Mouse (Mus musculus) midbrain, embryonic 14.5 days (tissue): ENCODE data around the gene Mrpl23. TPM values are rescaled to one million over a fixed set of nuclear protein-coding genes. Genes with fewer than 3 reads are reported as not detected.
A peak's percentile ranks its signal among the peaks of the same experiment; 100 is the strongest.

ENCODE experiments used
- ATAC-seq: fragments of 200-750 bp; cut with Nextera tagmentation; 2 replicates; pipeline ENCODE4 v1.8.0; 2017; ENCODE audit warnings: moderate number of reproducible peaks, moderate library complexity; ENCODE audit not compliant: low FRiP score, low TSS enrichment
- DNase-seq: peaks from one replicate; pipeline ENCODE4 v3.0.0-alpha.2; 2015
- H3K27ac ChIP-seq: fragments of 300-500 bp; sonication (generic); replicated peaks from 2 replicates; pipeline ENCODE4 v1.5.1; 2014; ENCODE audit warnings: mild to moderate bottlenecking, low read depth, low read length, moderate library complexity
- H3K27me3 ChIP-seq: fragments of 300-500 bp; sonication (generic); 2 replicates; pipeline ENCODE4 v1.6.1; 2014; ENCODE audit warnings: low read length, control low read depth, mixed read lengths; ENCODE audit not compliant: control insufficient read depth, insufficient read depth
- H3K36me3 ChIP-seq: fragments of 300-500 bp; sonication (generic); 2 replicates; pipeline ENCODE4 v1.6.1; 2014; ENCODE audit warnings: low read length, control low read depth; ENCODE audit not compliant: control insufficient read depth, insufficient read depth
- H3K4me1 ChIP-seq: fragments of 300-500 bp; sonication (generic); 2 replicates; pipeline ENCODE4 v1.6.1; 2014; ENCODE audit warnings: mild to moderate bottlenecking, antibody characterized with exemption, low read length, control low read depth; ENCODE audit not compliant: control insufficient read depth, insufficient read depth
- H3K4me2 ChIP-seq: fragments of 300-500 bp; sonication (generic); 2 replicates; pipeline ENCODE4 v1.6.1; 2014; ENCODE audit warnings: mild to moderate bottlenecking, low read length, moderate library complexity
- H3K4me3 ChIP-seq: fragments of 300-500 bp; sonication (generic); replicated peaks from 2 replicates; pipeline ENCODE4 v1.5.1; 2014; ENCODE audit warnings: low read depth, low read length
- H3K9ac ChIP-seq: fragments of 300-500 bp; sonication (generic); replicated peaks from 2 replicates; pipeline ENCODE4 v1.6.1; 2014; ENCODE audit warnings: mild to moderate bottlenecking, low read length, moderate library complexity
- H3K9me3 ChIP-seq: fragments of 300-500 bp; sonication (generic); 2 replicates; pipeline ENCODE4 v1.6.1; 2016; ENCODE audit warnings: low read length, control low read depth, mixed read lengths; ENCODE audit not compliant: control insufficient read depth
- WGBS: fragments of 180-500 bp; shearing (Covaris S2); extraction: QIAGEN DNeasy Blood & Tissue Kit; methylation state at CpG from one replicate; pipeline ENCODE4 v1.1.7; 2014; 5-methylcytosine and 5-hydroxymethylcytosine counted together
- polyA plus RNA-seq: library from polyadenylated mRNA; unstranded; fragments of >200 nt; fragmentation: Nextera tagmentation; extraction: Ambion mirVana; gene quantifications from 2 replicates; pipeline ENCODE4 v1.2.1, GENCODE M21; 2014

The Mrpl23 gene
- polyA plus RNA-seq, 1 experiment from 2014 or later = 11.9 TPM

DNA sequence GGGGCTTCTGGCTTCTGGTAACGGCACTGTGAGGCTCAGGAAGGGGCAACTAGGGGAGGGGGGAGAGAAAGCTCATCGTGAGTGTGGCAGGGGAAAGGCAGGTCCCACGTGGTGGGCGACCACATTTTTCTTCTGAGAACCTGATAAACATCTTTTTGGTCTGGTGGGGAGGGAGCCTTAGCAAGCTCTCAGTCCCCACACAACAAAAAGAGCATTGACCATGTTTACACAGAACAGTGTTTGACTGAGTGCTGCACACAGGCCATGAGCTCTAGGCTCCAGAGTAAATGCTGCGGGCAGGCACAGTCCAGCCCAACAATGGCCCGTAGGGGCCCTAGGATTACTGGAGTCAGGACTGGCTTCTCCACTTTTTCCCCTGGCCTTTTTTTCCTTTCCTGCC is 6.3 kb downstream of the Mrpl23 start:
- Histone ChIP-seq H3K9me3 (no peaks in the 10 kb centered on the region), H3K9ac (no peak overlapping the region), H3K4me3 (no peak overlapping the region), H3K4me1 (peaks cover 17% of the 10 kb centered on the region), H3K4me2 (no peak overlapping the region), H3K27ac (no peak overlapping the region), H3K27me3 (no peaks in the 10 kb centered on the region), H3K36me3 (peaks cover 11% of the 10 kb centered on the region; the same call in 1 of the 2 replicates)
- ATAC-seq (no peak), DNase-seq (no peak)
- 29% methylated on average over 6 of the region's 6 CpGs for WGBS

DNA sequence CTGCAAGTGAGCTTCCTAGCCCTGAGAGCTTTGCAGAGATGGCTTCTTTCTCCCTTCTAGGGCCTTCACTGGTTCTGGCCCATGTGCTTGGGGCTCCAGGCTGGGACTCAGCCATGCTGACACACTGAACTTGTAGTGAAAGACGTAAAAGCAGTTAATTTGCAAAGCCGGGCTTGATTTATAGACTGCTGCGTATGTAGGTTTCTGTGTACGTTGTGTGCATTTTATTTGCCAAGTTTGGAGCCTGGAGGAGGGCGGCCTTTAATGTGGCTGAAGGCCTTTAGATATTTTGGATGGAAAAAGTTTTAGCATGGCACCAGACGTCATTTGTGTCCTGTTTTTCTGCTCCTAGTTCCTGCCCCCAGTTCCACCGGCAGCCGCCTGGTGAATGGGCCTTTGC is 7.3 kb downstream of the Mrpl23 start:
- peaks cover 11% of the 10 kb centered on the region; the same call in 1 of the 2 replicates for H3K36me3 ChIP-seq
- no peaks in the 10 kb centered on the region for H3K9me3 ChIP-seq
- WGBS = 66% methylated on average over 8 of the region's 8 CpGs
- H3K4me3 ChIP-seq = no peak overlapping the region
- no peak overlapping the region for H3K4me2 ChIP-seq
- ATAC-seq = no peak
- H3K27ac ChIP-seq = no peak overlapping the region
- H3K9ac ChIP-seq = no peak overlapping the region
- peaks cover 12% of the 10 kb centered on the region for H3K4me1 ChIP-seq
- no peak for DNase-seq
- no peaks in the 10 kb centered on the region for H3K27me3 ChIP-seq

DNA sequence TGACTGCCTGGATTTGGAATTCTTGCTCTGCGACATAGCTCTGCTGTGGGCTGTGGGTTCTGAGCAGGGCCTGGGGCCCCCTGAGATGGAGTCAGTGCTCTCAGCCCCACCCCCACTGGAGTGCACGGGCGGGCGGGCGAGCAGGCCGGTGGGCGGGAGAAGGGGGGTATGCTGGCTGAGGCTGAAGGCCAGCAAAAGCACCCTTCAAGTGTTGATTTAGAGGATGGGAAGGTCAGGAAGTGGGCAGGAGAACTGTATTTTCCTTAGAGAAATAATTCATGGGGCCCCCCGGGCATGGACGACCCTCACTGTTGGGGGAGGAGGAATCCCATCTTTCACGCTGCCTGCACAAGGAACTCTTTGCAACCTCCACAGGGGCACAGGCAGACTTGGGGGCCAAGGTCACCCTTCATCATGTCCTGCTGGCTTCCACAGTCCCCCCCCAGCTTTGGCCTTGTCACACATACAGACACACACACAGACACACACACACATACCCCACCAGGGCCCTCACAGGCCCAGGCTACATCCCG is 10.4 kb downstream of the Mrpl23 start:
- Histone ChIP-seq H3K27ac (no peak overlapping the region), H3K36me3 (peaks cover 8% of the 10 kb centered on the region; the same call in 1 of the 2 replicates), H3K9me3 (no peaks in the 10 kb centered on the region), H3K4me1 (peaks cover 12% of the 10 kb centered on the region), H3K9ac (peak overlapping the region; percentile 29; the same call in 1 of the 2 replicates), H3K4me2 (no peak overlapping the region), H3K27me3 (no peaks in the 10 kb centered on the region), H3K4me3 (no peak overlapping the region)
- ATAC-seq = no peak
- DNase-seq = no peak
- WGBS = 18% methylated on average over 11 of the region's 11 CpGs

DNA sequence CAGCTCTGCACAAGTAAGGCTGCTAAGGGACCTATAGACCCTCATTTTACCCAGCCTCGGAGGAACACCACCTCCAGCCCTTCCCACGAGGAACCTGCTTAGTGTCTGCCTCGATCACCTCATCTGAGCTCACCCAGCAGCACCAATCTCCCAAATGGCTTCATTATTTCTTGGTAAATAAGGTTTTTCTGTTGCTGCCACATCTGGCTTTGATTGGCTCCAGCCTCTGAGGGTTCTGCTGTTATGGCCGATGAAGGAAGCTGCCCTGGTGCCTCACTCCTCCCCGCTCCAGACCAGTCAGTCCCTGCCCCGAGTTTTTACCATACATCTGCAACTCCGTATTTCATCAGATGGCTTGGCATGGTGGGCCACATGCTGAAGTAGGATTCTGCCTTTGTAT is 13.5 kb downstream of the Mrpl23 start:
- Histone ChIP-seq H3K9ac (no peak overlapping the region), H3K27ac (no peak overlapping the region), H3K36me3 (peaks cover 3% of the 10 kb centered on the region; the same call in 1 of the 2 replicates), H3K9me3 (no peaks in the 10 kb centered on the region), H3K4me1 (peaks cover 13% of the 10 kb centered on the region), H3K4me3 (no peak overlapping the region), H3K27me3 (no peaks in the 10 kb centered on the region), H3K4me2 (no peak overlapping the region)
- no peak for ATAC-seq
- no peak for DNase-seq
- 86% methylated on average over 7 of the region's 7 CpGs for WGBS

DNA sequence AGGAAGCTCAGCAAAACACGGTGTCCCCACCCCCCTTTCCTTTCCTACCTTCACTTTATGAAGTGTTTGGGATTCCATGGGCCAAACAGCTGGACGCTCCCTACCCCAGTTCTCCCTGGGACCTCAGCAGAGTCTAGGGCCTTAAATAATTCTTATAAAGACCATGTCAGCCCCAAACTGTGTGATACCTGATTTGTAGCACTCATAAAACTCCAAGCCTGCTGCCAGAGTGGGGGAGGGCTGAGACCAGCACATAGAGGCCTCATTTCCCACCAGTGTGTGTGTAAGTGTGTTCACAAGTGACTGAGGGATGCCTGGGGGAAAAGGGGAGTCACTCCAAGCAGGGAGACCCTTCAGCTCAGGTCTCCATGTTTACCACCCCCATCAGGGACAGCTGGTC is 15.4 kb downstream of the Mrpl23 start:
- Histone ChIP-seq H3K27ac (no peak overlapping the region), H3K9ac (no peak overlapping the region), H3K4me3 (no peak overlapping the region), H3K36me3 (no peaks in the 10 kb centered on the region), H3K4me2 (no peak overlapping the region), H3K4me1 (peaks cover 9% of the 10 kb centered on the region), H3K27me3 (no peaks in the 10 kb centered on the region), H3K9me3 (no peaks in the 10 kb centered on the region)
- DNase-seq (no peak), ATAC-seq (no peak)
- 76% methylated on average over 2 of the region's 2 CpGs for WGBS

DNA sequence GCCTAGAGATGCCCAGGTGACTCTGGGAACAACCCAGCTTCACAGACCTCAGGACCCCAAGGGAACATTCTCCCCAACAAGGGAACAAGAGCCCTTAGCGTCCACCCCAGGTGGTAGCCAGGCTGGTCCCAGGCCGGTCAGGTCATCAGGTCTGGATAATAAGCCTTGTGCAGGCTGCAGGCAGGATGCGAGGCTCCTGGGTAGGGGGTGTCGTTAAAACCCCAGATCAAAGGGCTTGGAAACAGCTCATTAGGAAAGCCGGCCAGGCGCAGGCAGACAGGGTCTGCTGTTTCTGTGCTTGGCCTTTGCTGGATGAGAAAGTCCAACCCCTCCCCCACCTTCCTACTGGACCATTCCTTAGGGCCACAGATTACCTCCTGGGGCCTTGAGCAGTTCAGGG is 16.2 kb downstream of the Mrpl23 start:
- ATAC-seq (no peak), DNase-seq (no peak)
- WGBS = 16% methylated on average over 6 of the region's 6 CpGs
- Histone ChIP-seq H3K4me2 (no peak overlapping the region), H3K9me3 (no peaks in the 10 kb centered on the region), H3K9ac (no peak overlapping the region), H3K4me1 (peaks cover 11% of the 10 kb centered on the region; the same call in 1 of the 2 replicates), H3K27me3 (no peaks in the 10 kb centered on the region), H3K27ac (no peak overlapping the region), H3K36me3 (no peaks in the 10 kb centered on the region), H3K4me3 (no peak overlapping the region)

DNA sequence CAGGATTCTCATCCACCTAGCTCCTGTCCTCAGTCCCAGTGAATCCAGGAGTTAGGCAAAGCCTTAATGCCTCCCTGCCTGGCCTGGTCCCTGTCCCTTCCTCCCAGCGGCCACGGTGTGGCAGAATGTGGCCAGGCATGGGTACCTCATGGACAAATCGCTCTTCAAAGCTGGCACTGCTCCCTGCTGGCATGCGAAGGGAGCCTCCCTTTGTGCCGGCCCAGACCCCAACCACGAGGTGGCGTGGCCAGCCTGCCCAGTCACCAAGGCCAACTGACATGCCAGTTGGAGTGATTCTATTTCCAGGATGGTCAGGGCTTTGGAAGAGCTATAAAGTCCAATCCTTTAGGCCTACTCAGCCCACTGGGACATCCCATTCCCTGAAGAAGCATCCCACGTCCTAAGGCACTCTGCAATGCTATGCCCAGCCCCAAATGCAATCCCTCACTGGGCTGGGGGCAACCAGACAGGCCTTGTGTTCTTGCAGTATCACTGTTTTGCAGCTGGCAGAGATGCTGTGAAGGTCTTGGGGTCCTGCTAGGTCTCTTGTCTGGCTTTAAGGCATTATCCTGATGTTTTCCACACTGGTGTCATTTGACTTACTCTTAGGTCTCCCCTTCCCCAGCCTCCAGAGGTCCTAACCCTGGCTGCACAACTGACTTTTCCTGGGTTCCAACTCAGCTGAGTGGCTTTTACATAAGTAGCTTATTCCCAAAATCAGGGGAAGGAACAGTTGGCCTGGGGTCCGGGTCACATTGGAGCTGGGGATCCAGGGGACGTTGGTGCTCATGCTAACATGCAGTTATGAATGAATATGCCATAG is 17.7 kb downstream of the Mrpl23 start:
- no peak overlapping the region for H3K4me3 ChIP-seq
- H3K4me2 ChIP-seq = no peak overlapping the region
- DNase-seq = no peak
- no peaks in the 10 kb centered on the region for H3K27me3 ChIP-seq
- ATAC-seq = no peak
- peaks cover 13% of the 10 kb centered on the region; the same call in 1 of the 2 replicates for H3K4me1 ChIP-seq
- no peak overlapping the region for H3K27ac ChIP-seq
- H3K9ac ChIP-seq = no peak overlapping the region
- no peaks in the 10 kb centered on the region for H3K36me3 ChIP-seq
- 82% methylated on average over 10 of the region's 10 CpGs for WGBS
- no peaks in the 10 kb centered on the region for H3K9me3 ChIP-seq

DNA sequence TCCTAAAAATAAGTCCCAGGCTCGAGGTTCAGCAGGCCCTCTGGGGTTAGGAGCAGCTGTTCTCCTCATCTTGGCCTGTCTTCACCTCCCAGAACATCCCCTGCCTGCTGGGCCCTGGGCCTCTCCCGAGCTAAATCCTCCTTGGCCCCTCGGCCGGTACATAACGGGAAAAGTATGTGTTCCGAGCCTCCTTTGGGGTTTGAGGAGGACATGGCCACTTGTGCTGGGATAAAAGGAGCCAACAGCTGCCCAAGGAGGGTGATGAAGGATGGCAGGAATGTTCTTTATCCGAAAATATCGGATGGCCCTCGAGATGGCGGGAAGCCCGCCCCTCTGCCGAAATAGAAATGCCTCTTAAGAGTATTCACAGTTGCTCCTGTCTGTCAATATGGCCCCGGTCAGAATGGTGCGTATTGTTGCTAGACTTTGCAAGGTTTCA is 18.5 kb downstream of the Mrpl23 start:
- Histone ChIP-seq H3K9ac (no peak overlapping the region), H3K36me3 (no peaks in the 10 kb centered on the region), H3K4me3 (no peak overlapping the region), H3K4me1 (peaks cover 13% of the 10 kb centered on the region; the same call in 1 of the 2 replicates), H3K4me2 (no peak overlapping the region), H3K9me3 (no peaks in the 10 kb centered on the region), H3K27me3 (no peaks in the 10 kb centered on the region), H3K27ac (no peak overlapping the region)
- ATAC-seq = no peak
- 83% methylated on average over 14 of the region's 14 CpGs for WGBS
- DNase-seq = no peak

DNA sequence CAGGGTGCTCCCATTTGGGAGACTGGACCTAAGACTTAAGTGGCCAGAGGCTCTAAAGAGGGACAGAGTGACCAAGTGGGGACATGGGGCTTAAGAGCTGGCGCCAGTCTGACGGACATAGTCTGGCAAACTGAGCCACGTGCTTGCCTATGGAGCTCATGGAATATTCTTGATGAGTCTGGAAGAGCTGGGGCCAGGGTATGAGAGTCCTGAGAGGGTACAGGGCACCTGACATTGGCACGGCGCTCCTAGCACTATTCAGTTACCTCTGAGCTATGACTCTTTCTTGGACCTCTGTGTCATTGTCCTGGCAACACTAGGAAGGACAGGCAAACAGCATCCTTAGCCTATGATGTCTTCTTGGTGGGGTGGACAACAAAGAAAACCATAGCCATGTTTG is 19.2 kb downstream of the Mrpl23 start:
- ATAC-seq (no peak), DNase-seq (no peak)
- 94% methylated on average over 5 of the region's 5 CpGs for WGBS
- Histone ChIP-seq H3K9me3 (no peaks in the 10 kb centered on the region), H3K4me3 (no peak overlapping the region), H3K4me1 (peaks cover 13% of the 10 kb centered on the region; the same call in 1 of the 2 replicates), H3K27ac (no peak overlapping the region), H3K4me2 (no peak overlapping the region), H3K36me3 (no peaks in the 10 kb centered on the region), H3K27me3 (no peaks in the 10 kb centered on the region), H3K9ac (no peak overlapping the region)
